Mouse (Mus musculus) splenic B cell, adult 2 months (primary cell): ENCODE measurements at regions not wholly inside any gene's neighbourhood (a gene's known extent, or its start where the extent isn't known, plus 50 kb on each side); places are given as distances from the start of the nearest gene placed in this dataset.

Experiments
- DNase-seq: peaks from one replicate; pipeline ENCODE4 v3.0.0-alpha.2; 2011; ENCODE audit warnings: low read depth, low spot score
- H3K27me3 ChIP-seq: 2 replicates; pipeline ENCODE4 v1.6.1; 2012; ENCODE audit warnings: mild to moderate bottlenecking, low read length, moderate library complexity, mixed read lengths; ENCODE audit not compliant: control insufficient read depth, poor library complexity, insufficient read depth, severe bottlenecking
- H3K36me3 ChIP-seq: 2 replicates; pipeline ENCODE4 v1.6.1; 2012; ENCODE audit warnings: mild to moderate bottlenecking, low read length, moderate library complexity, mixed read lengths; ENCODE audit not compliant: control insufficient read depth, poor library complexity, insufficient read depth, severe bottlenecking

DNA sequence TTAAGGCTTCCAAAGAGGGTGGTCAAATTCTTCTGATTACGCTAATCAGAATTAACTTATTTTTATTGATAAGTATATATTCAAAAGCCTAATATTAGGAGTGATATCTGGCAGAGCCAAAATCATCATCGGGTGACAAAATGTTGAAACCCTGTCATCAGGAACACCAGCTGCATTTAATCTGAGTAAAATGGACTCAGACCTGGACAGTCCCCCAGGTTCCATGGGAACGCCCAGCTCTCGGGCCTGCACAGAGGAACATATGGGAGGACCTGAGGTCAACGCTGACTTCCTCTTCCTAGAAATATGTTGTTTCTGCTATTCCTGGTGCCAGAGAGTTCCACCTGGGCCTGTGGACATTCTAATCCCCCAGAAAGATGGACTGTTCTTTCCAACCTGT lies 176.5 kb downstream of the Tmx1 start:
- DNase-seq = no peak
- Histone ChIP-seq H3K36me3 (no peaks in the 10 kb centered on the region), H3K27me3 (no peaks in the 10 kb centered on the region)

- Histone ChIP-seq H3K36me3 (no peaks in the 10 kb centered on the region), H3K27me3 (no peaks in the 10 kb centered on the region)
- no peak for DNase-seq
Measured at GRCm38 (mm10) chr12:70631281-70631680, 178.4 kb downstream of the Tmx1 start.

DNA sequence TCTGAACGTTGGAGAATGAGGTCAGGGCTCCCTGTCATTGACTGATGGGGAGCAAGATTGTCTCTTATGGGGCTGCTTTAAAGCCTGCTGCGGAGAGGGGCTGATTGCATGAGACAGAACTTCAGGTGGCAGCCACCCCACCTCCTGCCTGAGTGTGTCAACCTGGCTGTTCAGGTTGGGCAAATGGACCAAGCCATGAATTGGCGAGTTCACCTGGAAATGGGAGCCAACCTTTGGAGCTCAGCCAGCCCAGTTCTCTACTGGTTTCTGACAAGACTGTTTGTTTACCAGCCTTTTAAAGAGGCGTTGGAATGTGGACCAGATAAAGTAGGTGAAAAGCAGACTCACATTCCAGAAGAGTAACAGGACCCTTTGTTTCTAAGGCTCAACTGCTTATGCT lies 180.3 kb downstream of the Tmx1 start:
- Histone ChIP-seq H3K36me3 (no peaks in the 10 kb centered on the region), H3K27me3 (no peaks in the 10 kb centered on the region)
- no peak for DNase-seq

GRCm38 (mm10) chr12:70633622-70634365 lies 180.9 kb downstream of the Tmx1 start:
- Histone ChIP-seq H3K27me3 (no peaks in the 10 kb centered on the region), H3K36me3 (no peaks in the 10 kb centered on the region)
- no peak for DNase-seq

DNA sequence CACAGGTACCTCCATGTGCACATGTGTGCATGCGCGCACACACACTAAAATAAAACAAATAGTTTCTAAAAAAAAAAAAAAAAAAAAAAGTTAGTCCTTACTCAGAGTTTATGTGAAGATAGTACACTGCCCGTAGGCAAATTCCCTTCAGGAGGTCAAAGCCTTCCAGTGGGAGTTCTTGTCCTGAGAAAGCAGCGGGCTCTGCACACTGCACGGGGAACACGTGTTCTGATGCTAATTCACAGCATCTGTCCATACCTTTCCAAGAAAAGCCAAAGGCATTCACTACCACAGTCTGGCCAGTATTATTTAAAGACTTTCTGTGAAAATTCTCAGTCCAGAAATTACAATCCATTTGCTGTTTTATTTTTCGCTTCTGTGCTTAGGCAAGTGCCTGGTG lies 183.1 kb downstream of the Tmx1 start:
- DNase-seq = no peak
- H3K27me3 ChIP-seq = no peaks in the 10 kb centered on the region
- H3K36me3 ChIP-seq = no peaks in the 10 kb centered on the region

DNA sequence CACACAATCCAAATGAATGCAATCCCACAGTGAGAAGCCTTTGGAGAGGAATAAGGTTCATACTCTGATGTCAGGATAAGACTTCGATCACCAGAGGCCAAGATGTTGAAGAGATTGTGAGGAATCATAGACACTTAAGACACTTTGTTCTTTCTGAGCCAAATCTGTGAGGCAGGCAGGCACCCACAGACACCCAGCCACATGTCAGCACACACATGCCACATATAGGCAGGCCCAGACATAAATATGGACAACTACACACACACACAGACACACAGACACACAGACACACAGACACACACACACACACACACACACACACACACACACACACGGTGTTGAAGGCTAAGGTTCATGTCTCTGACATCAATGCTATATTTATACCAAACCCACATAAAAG lies 185.1 kb upstream of the Frmd6 start:
- DNase-seq = no peak
- H3K36me3 ChIP-seq = no peaks in the 10 kb centered on the region
- H3K27me3 ChIP-seq = no peaks in the 10 kb centered on the region

DNA sequence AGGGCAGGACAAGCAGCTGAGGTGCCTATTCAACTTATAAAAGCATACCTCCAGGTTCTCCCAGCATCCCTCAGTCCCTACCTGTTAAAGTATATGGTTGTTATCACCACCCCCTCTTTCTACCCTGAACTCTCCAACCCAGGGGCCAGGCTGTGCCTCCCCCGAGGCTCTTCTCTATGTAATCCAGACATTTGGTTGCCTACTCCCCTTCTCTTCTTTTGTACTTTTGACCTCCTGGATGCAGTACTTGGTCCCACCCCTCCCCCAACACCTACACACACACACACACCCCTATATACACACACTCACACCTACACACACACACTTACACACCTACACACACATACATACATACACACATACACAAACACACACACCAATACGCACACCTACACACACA lies 180.4 kb upstream of the Frmd6 start:
- Histone ChIP-seq H3K36me3 (no peaks in the 10 kb centered on the region), H3K27me3 (no peaks in the 10 kb centered on the region)
- DNase-seq = no peak

DNA sequence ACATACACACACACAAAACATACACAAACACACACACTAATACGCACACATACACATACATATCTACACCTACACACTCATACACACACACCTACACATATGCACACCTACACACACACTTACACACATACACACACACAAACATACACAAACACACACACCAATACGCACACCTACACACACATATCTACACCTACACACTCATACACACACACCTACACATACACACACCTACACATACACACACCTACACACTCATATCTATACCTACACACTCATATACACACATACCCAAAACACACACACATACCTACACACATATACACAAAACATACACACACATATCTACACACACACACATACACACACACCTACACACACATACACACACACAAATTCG lies 179.9 kb upstream of the Frmd6 start:
- DNase-seq = no peak
- Histone ChIP-seq H3K27me3 (no peaks in the 10 kb centered on the region), H3K36me3 (no peaks in the 10 kb centered on the region)

DNA sequence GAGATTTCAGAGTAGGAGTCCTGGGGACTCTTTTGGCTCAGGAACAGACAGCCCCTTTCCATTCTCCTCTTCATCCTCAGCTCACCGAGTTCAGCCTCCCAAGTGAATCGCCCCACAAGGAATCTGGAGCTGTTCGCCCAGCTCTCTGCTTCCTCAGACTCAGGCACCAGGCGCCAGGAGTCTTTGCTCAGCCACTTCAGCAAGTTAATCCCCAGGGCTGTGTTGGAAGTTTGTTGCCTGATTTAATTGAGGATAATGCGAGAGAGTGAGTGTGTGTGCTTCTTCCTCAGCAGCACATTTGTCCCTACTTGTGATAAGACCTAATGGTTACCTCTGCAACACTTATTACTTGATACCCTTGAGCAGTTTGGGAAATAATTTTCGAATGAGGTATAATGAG lies 177.8 kb upstream of the Frmd6 start:
- no peak for DNase-seq
- no peaks in the 10 kb centered on the region for H3K36me3 ChIP-seq

GRCm38 (mm10) chr12:70648179-70648811 lies 177.0 kb upstream of the Frmd6 start:
- H3K36me3 ChIP-seq = no peaks in the 10 kb centered on the region
- H3K27me3 ChIP-seq = no peaks in the 10 kb centered on the region
- no peak for DNase-seq

More for the DNA sequence above, 177.8 kb upstream of the Frmd6 start:
- no peaks in the 10 kb centered on the region for H3K27me3 ChIP-seq

GRCm38 (mm10) chr12:70648812-70649188 lies 176.5 kb upstream of the Frmd6 start:
- DNase-seq = no peak

GRCm38 (mm10) chr12:70649691-70650090 lies 175.6 kb upstream of the Frmd6 start:
- H3K36me3 ChIP-seq = no peaks in the 10 kb centered on the region
- DNase-seq = no peak
- H3K27me3 ChIP-seq = no peaks in the 10 kb centered on the region

More at GRCm38 (mm10) chr12:70648812-70649188, 176.5 kb upstream of the Frmd6 start:
- Histone ChIP-seq H3K36me3 (no peaks in the 10 kb centered on the region), H3K27me3 (no peaks in the 10 kb centered on the region)

- DNase-seq = no peak
- no peaks in the 10 kb centered on the region for H3K36me3 ChIP-seq
- no peaks in the 10 kb centered on the region for H3K27me3 ChIP-seq
Measured at GRCm38 (mm10) chr12:70650470-70650869, 174.8 kb upstream of the Frmd6 start.

DNA sequence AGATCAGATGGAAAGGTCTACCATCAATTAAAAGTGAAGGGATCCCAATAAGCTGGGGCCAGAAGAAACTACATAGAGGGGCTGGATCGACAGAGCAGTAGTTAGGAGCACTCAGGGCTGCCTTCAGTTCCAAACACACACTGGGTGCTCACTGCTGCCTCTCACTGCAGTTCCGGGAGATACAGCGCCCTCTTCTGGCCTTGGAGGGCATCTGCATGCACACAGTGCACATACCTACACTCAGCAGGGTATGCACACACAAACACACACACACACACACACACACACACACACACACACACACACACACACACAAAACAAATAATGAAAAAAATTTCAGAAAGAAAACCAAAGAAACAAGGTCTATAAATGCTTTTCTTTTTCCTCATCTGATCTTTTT lies 172.6 kb upstream of the Frmd6 start:
- no peak for DNase-seq
- no peaks in the 10 kb centered on the region for H3K36me3 ChIP-seq
- no peaks in the 10 kb centered on the region for H3K27me3 ChIP-seq

- Histone ChIP-seq H3K27me3 (no peaks in the 10 kb centered on the region), H3K36me3 (no peaks in the 10 kb centered on the region)
- no peak for DNase-seq
Measured at GRCm38 (mm10) chr12:70653971-70654370, 171.3 kb upstream of the Frmd6 start.

GRCm38 (mm10) chr12:70654546-70654945 lies 170.8 kb upstream of the Frmd6 start:
- no peak for DNase-seq
- Histone ChIP-seq H3K27me3 (no peaks in the 10 kb centered on the region), H3K36me3 (no peaks in the 10 kb centered on the region)
